Mouse (Mus musculus) macrophage (primary cell): ENCODE measurements around the gene Trim27. TPM values are rescaled to one million over a fixed set of nuclear protein-coding genes. Genes with fewer than 3 reads are reported as not detected.

Source experiments
- H3K27ac ChIP-seq: fragments of 350-480 bp; formaldehyde crosslinking; 2 replicates; pipeline ENCODE4 v1.9.0; 2021
- H3K36me3 ChIP-seq: fragments of 350-480 bp; formaldehyde crosslinking; 2 replicates; pipeline ENCODE4 v1.9.0; 2021; ENCODE audit errors: inconsistent target
- H3K4me3 ChIP-seq: fragments of 350-480 bp; formaldehyde crosslinking; 2 replicates; pipeline ENCODE4 v1.9.0; 2021; ENCODE audit errors: inconsistent target
- H3K79me2 ChIP-seq: fragments of 350-480 bp; formaldehyde crosslinking; 2 replicates; pipeline ENCODE4 v1.9.0; 2021; ENCODE audit errors: inconsistent target
- whole genome bisulfite sequencing: methylation state at CpG from one replicate; pipeline ENCODE4 v1.1.7; 2026; ENCODE audit warnings: inconsistent platforms; ENCODE audit not compliant: missing documents; 5-methylcytosine and 5-hydroxymethylcytosine counted together
- polyA plus RNA-seq: library from polyadenylated mRNA; stranded (reverse); fragments of 250-400 nt; gene quantifications from 3 replicates; pipeline ENCODE4 v1.2.4, GENCODE M21; 2018; ENCODE audit warnings: inconsistent platforms
- total RNA-seq, 78 experiments: library from RNA; depleted of rRNA; stranded (reverse); fragments of 250-400 nt; gene quantifications; 1 replicate in 9 of 78; 2 replicates in 24 of 78; 3 replicates in 43 of 78; 4 replicates in 2 of 78; pipeline ENCODE4 v1.2.4; 2018; ENCODE audit warnings: inconsistent platforms in 56 of 78

The Trim27 gene
- total RNA-seq (2018; cell fraction: chromatin; rRNA removed), result 10 to 100 TPM in 24 of 26 experiments, 1 to 10 TPM in 2; 4.3 to 52.1 (median 25.5) TPM
- total RNA-seq (2018; cell fraction: cytosol; rRNA removed), result 10 to 100 TPM; 22.7 to 50.8 (median 44.2) TPM
- 10 to 100 TPM in 25 of 26 experiments, 1 to 10 TPM in 1; 9.8 to 66.8 (median 25.0) TPM for total RNA-seq (2018; cell fraction: nucleus; rRNA removed)
- polyA plus RNA-seq, result 29.7 to 59.8 TPM (median 37.0 TPM) in 3 replicates

- Histone ChIP-seq H3K79me2 (peaks cover 35% of the 10 kb centered on the region), H3K4me3 (peak within 1 kb of the TSS; percentile 63), H3K27ac (peak within 1 kb of the TSS; percentile 72), H3K36me3 (peaks cover 23% of the 10 kb centered on the region)
- 0% methylated on average over 15 of the region's 15 CpGs for WGBS
Measured at GRCm38 (mm10) chr13:21179367-21179723, at the start of gene Trim27. Gene Trim27, plus strand, starts transcription at chr13:21179445.

GRCm38 (mm10) chr13:21142421-21142820 is 36.8 kb upstream of the Trim27 start:
- 41% methylated on average over 7 of the region's 8 CpGs for WGBS
- no peak overlapping the region for H3K27ac ChIP-seq
- no peak overlapping the region for H3K4me3 ChIP-seq
- H3K79me2 ChIP-seq, result no peaks in the 10 kb centered on the region
- no peaks in the 10 kb centered on the region for H3K36me3 ChIP-seq

GRCm38 (mm10) chr13:21145767-21146166 is 33.5 kb upstream of the Trim27 start, which contains the start of gene Olfr1368:
Gene Olfr1368, minus strand, starts transcription at chr13:21145867.
- Histone ChIP-seq H3K36me3 (no peaks in the 10 kb centered on the region), H3K4me3 (no peak within 1 kb of the TSS), H3K27ac (no peak within 1 kb of the TSS), H3K79me2 (no peaks in the 10 kb centered on the region)
- 85% methylated on average over 4 of the region's 4 CpGs for whole genome bisulfite sequencing

GRCm38 (mm10) chr13:21155888-21156287 is 23.4 kb upstream of the Trim27 start:
- H3K36me3 ChIP-seq, result no peaks in the 10 kb centered on the region
- no peak overlapping the region for H3K27ac ChIP-seq
- WGBS, result 92% methylated on average over 5 of the region's 5 CpGs
- no peaks in the 10 kb centered on the region for H3K79me2 ChIP-seq
- no peak overlapping the region for H3K4me3 ChIP-seq

GRCm38 (mm10) chr13:21158071-21158470 is 21.2 kb upstream of the Trim27 start:
- no peak overlapping the region for H3K27ac ChIP-seq
- 29% methylated on average over 9 of the region's 9 CpGs for WGBS
- no peaks in the 10 kb centered on the region for H3K36me3 ChIP-seq
- no peak overlapping the region for H3K4me3 ChIP-seq
- no peaks in the 10 kb centered on the region for H3K79me2 ChIP-seq

GRCm38 (mm10) chr13:21158785-21159474 is 20.3 kb upstream of the Trim27 start:
- H3K79me2 ChIP-seq, result no peaks in the 10 kb centered on the region
- peak overlapping the region; percentile 71 for H3K4me3 ChIP-seq
- H3K27ac ChIP-seq, result no peak overlapping the region
- H3K36me3 ChIP-seq, result no peaks in the 10 kb centered on the region
- 3% methylated on average over 19 of the region's 19 CpGs for WGBS

- H3K79me2 ChIP-seq, result no peaks in the 10 kb centered on the region
- 0% methylated on average over 15 of the region's 15 CpGs for WGBS
- H3K4me3 ChIP-seq, result peak overlapping the region; percentile 71
- no peaks in the 10 kb centered on the region for H3K36me3 ChIP-seq
- no peak overlapping the region for H3K27ac ChIP-seq
Measured at GRCm38 (mm10) chr13:21159475-21159819, 19.8 kb upstream of the Trim27 start.

GRCm38 (mm10) chr13:21160041-21160511 is 19.2 kb upstream of the Trim27 start:
- 5% methylated on average over 16 of the region's 16 CpGs for WGBS
- no peaks in the 10 kb centered on the region for H3K36me3 ChIP-seq
- peak overlapping the region; percentile 71 for H3K4me3 ChIP-seq
- no peak overlapping the region for H3K27ac ChIP-seq
- no peaks in the 10 kb centered on the region for H3K79me2 ChIP-seq

- H3K79me2 ChIP-seq, result no peaks in the 10 kb centered on the region
- H3K4me3 ChIP-seq, result peak overlapping the region; percentile 71
- WGBS, result 1% methylated on average over 32 of the region's 32 CpGs
- H3K36me3 ChIP-seq, result no peaks in the 10 kb centered on the region
- no peak overlapping the region for H3K27ac ChIP-seq
Measured at GRCm38 (mm10) chr13:21160657-21161590, 18.3 kb upstream of the Trim27 start.

GRCm38 (mm10) chr13:21161591-21161990 is 17.7 kb upstream of the Trim27 start:
- Histone ChIP-seq H3K79me2 (no peaks in the 10 kb centered on the region), H3K27ac (no peak overlapping the region), H3K4me3 (peak overlapping the region; percentile 71; the same call in 1 of the 2 replicates), H3K36me3 (no peaks in the 10 kb centered on the region)
- 25% methylated on average over 2 of the region's 2 CpGs for WGBS

GRCm38 (mm10) chr13:21162591-21162990 is 16.7 kb upstream of the Trim27 start:
- 89% methylated on average over 5 of the region's 5 CpGs for WGBS
- Histone ChIP-seq H3K79me2 (no peaks in the 10 kb centered on the region), H3K27ac (no peak overlapping the region), H3K4me3 (no peak overlapping the region), H3K36me3 (no peaks in the 10 kb centered on the region)

- no peaks in the 10 kb centered on the region for H3K36me3 ChIP-seq
- H3K27ac ChIP-seq, result no peak overlapping the region
- WGBS, result 2% methylated on average over 27 of the region's 27 CpGs
- H3K79me2 ChIP-seq, result no peaks in the 10 kb centered on the region
- peak overlapping the region; percentile 63 for H3K4me3 ChIP-seq
Measured at GRCm38 (mm10) chr13:21166936-21167909, 12.0 kb upstream of the Trim27 start.

- no peak overlapping the region for H3K27ac ChIP-seq
- H3K4me3 ChIP-seq, result peak overlapping the region; percentile 63
- H3K79me2 ChIP-seq, result no peaks in the 10 kb centered on the region
- 3% methylated on average over 8 of the region's 8 CpGs for WGBS
- no peaks in the 10 kb centered on the region for H3K36me3 ChIP-seq
Measured at GRCm38 (mm10) chr13:21167910-21168300, 11.3 kb upstream of the Trim27 start.
